Mouse (Mus musculus) cortical plate, adult 2 months (tissue): ENCODE results near the gene Bfsp1. TPM values are rescaled to one million over a fixed set of nuclear protein-coding genes. Genes with fewer than 3 reads are reported as not detected.
A peak's percentile ranks its signal among the peaks of the same experiment; 100 is the strongest.

Experiments
- H3K27ac ChIP-seq: fragments of 200-500 bp; 2 replicates; pipeline ENCODE4 v1.5.1; 2012; ENCODE audit warnings: low read length, control low read depth, inconsistent platforms; ENCODE audit not compliant: insufficient read depth
- H3K4me1 ChIP-seq: fragments of 200-500 bp; 2 replicates; pipeline ENCODE4 v1.6.1; 2011; ENCODE audit warnings: low read length; ENCODE audit not compliant: control insufficient read depth, insufficient read depth
- H3K4me3 ChIP-seq: fragments of 200-500 bp; 2 replicates; pipeline ENCODE4 v1.5.1; 2011; ENCODE audit warnings: mild to moderate bottlenecking, low read length, control low read depth; ENCODE audit not compliant: insufficient read depth
- CTCF ChIP-seq: fragments of 200-500 bp; IDR thresholded peaks from 2 replicates; pipeline ENCODE4 v1.5.1; 2011; ENCODE audit warnings: mild to moderate bottlenecking, control low read depth, low read length; ENCODE audit not compliant: insufficient read depth; ENCODE audit errors: extremely low read depth
- POLR2A ChIP-seq: fragments of 200-500 bp; IDR thresholded peaks from 2 replicates; pipeline ENCODE4 v1.6.1; 2011; ENCODE audit warnings: mild to moderate bottlenecking, low read length, control low read depth; ENCODE audit not compliant: insufficient read depth; ENCODE audit errors: extremely low read depth
- polyA plus RNA-seq: library from polyadenylated mRNA; depleted of rRNA; stranded (reverse); fragments of >200 nt; gene quantifications from 2 replicates; pipeline ENCODE4 v1.2.3, GENCODE M21; 2012

The Bfsp1 gene
- polyA plus RNA-seq, 1 experiment = 0.98 TPM

GRCm38 (mm10) chr2:143838698-143839097, 24.3 kb downstream of the Bfsp1 start:
- Histone ChIP-seq H3K27ac (no peak overlapping the region), H3K4me1 (no peaks in the 10 kb centered on the region), H3K4me3 (no peak overlapping the region)
- TF ChIP-seq CTCF (0 out of 2 replicates have a peak, but pooled peaks have one; percentile 3), POLR2A (no peak)

- Histone ChIP-seq H3K4me3 (no peak overlapping the region), H3K27ac (no peak overlapping the region), H3K4me1 (no peaks in the 10 kb centered on the region)
- TF ChIP-seq POLR2A (no peak), CTCF (peak; percentile 73)
These were observed 25.7 kb downstream of the Bfsp1 start for GRCm38 (mm10) chr2:143837291-143837701.

- no peak for TF ChIP-seq POLR2A
- TF ChIP-seq CTCF = no peak
- Histone ChIP-seq H3K4me1 (no peaks in the 10 kb centered on the region), H3K4me3 (no peak overlapping the region), H3K27ac (no peak overlapping the region)
These were observed 27.2 kb downstream of the Bfsp1 start for GRCm38 (mm10) chr2:143835820-143836219.

GRCm38 (mm10) chr2:143834082-143834481, 28.9 kb downstream of the Bfsp1 start:
- H3K27ac ChIP-seq = no peak overlapping the region
- no peak for TF ChIP-seq CTCF
- no peak for TF ChIP-seq POLR2A
- H3K4me1 ChIP-seq = no peaks in the 10 kb centered on the region
- H3K4me3 ChIP-seq = no peak overlapping the region

- no peak overlapping the region for H3K4me3 ChIP-seq
- TF ChIP-seq POLR2A (no peak), CTCF (no peak)
These were observed 30.3 kb downstream of the Bfsp1 start for GRCm38 (mm10) chr2:143832721-143833120.

GRCm38 (mm10) chr2:143831645-143832044, 31.3 kb downstream of the Bfsp1 start:
- no peak for TF ChIP-seq POLR2A
- TF ChIP-seq CTCF = no peak
- H3K4me1 ChIP-seq = no peaks in the 10 kb centered on the region
- no peak overlapping the region for H3K4me3 ChIP-seq
- H3K27ac ChIP-seq = no peak overlapping the region

More at GRCm38 (mm10) chr2:143832721-143833120, 30.3 kb downstream of the Bfsp1 start:
- Histone ChIP-seq H3K27ac (no peak overlapping the region), H3K4me1 (no peaks in the 10 kb centered on the region)

- TF ChIP-seq POLR2A (no peak), CTCF (no peak)
- no peak overlapping the region for H3K27ac ChIP-seq
These were observed 49.5 kb downstream of the Bfsp1 start for GRCm38 (mm10) chr2:143813461-143813860.

GRCm38 (mm10) chr2:143812262-143812661, 50.7 kb downstream of the Bfsp1 start:
- Histone ChIP-seq H3K4me3 (no peak overlapping the region), H3K27ac (no peak overlapping the region)
- TF ChIP-seq CTCF (no peak), POLR2A (no peak)

More at GRCm38 (mm10) chr2:143813461-143813860, 49.5 kb downstream of the Bfsp1 start:
- H3K4me1 ChIP-seq = no peaks in the 10 kb centered on the region
- no peak overlapping the region for H3K4me3 ChIP-seq

GRCm38 (mm10) chr2:143808789-143809188, 54.2 kb downstream of the Bfsp1 start:
- Histone ChIP-seq H3K4me1 (no peaks in the 10 kb centered on the region), H3K27ac (no peak overlapping the region), H3K4me3 (no peak overlapping the region)
- TF ChIP-seq CTCF = 0 out of 2 replicates have a peak, but pooled peaks have one; percentile 21
- no peak for TF ChIP-seq POLR2A

More at GRCm38 (mm10) chr2:143812262-143812661, 50.7 kb downstream of the Bfsp1 start:
- no peaks in the 10 kb centered on the region for H3K4me1 ChIP-seq

GRCm38 (mm10) chr2:143806924-143807664, 55.9 kb downstream of the Bfsp1 start:
- H3K27ac ChIP-seq = no peak overlapping the region
- H3K4me1 ChIP-seq = no peaks in the 10 kb centered on the region
- TF ChIP-seq CTCF (no peak), POLR2A (no peak)
- H3K4me3 ChIP-seq = no peak overlapping the region
